Mouse (Mus musculus): Measurements from ENCODE around the gene Pax8.

DNA sequence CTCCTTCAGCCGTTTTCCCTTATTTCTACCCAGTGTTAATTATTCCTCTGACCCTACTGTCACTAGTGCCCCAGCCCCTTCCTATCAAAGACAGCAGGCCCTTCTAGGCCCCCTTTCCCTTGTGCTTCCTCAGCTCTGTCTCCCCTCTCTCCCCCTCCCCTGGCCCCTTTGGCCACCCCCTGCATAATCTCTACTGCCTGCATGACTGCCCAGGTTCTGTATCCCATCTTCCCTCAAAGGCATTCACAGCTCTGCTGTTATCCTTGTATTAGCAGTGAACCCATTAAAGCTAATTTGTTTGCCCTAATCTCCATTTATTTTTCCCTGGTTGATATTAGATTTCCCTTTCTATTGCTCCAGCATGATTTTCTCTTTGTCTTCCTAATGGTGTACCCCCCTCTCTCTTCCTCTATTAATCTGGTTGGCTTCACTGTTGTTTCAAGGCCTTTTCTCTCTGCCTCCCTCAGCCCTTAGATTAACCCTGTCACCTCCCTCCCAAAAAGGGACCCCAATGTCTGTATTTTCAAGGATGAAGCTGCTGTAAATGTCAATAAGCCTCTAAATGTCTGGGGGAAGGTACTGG, 20.9 kb downstream of the Pax8 start:
- TF ChIP-seq CTCF (conservative IDR thresholded peaks at IDR 0.05 in 1 of 2, IDR thresholded peaks at IDR 0.05 in 1 of 2; ENCODE audit: low read depth in 2 of 2, low read length in 2 of 2) = no peak
- no peak for TF ChIP-seq MAFK (IDR thresholded peaks at IDR 0.05; ENCODE audit: insufficient replicate concordance, low read length)
- TF ChIP-seq POLR2A (IDR thresholded peaks at IDR 0.05; ENCODE audit: low read depth, low read length) = no peak
- no peak for TF ChIP-seq ETS1 (conservative IDR thresholded peaks at IDR 0.05; ENCODE audit: low read depth, low read length)
